Mouse (Mus musculus): Measurements from ENCODE around the gene Cnot1. TPM values are rescaled to one million over a fixed set of nuclear protein-coding genes. Genes with fewer than 3 reads are reported as not detected.

Gene Cnot1
- polyA plus RNA-seq, 1 experiment, result 40.6 TPM

GRCm38 (mm10) chr8:95751924-95752323, 55.3 kb downstream of the Cnot1 start:
- Histone ChIP-seq H3K36me3 (ENCODE audit: control insufficient read depth, insufficient read depth) (peaks cover 89% of the 10 kb centered on the region), H3K4me3 (ENCODE audit: insufficient read depth, poor library complexity, severe bottlenecking) (no peak overlapping the region), H3K79me2 (ENCODE audit: control insufficient read depth, insufficient read depth) (no peaks in the 10 kb centered on the region), H3K27me3 (ENCODE audit: control insufficient read depth, insufficient read depth, insufficient read length) (no peaks in the 10 kb centered on the region), H3K79me3 (ENCODE audit: low read depth) (no peaks in the 10 kb centered on the region), H3ac (ENCODE audit: control insufficient read depth, insufficient read length, low read depth) (no peak overlapping the region)
- TF ChIP-seq MYOG (IDR thresholded peaks at IDR 0.05; ENCODE audit: control insufficient read depth, extremely low read depth, insufficient read length) (no peak), MAX (IDR thresholded peaks at IDR 0.05) (no peak), FOSL1 (IDR thresholded peaks at IDR 0.05; ENCODE audit: insufficient read depth, low read length, poor library complexity, severe bottlenecking) (no peak), CTCF (IDR thresholded peaks at IDR 0.05; ENCODE audit: control insufficient read depth, insufficient read depth, insufficient read length) (no peak), MYOD1 (IDR thresholded peaks at IDR 0.05; ENCODE audit: control insufficient read depth, insufficient read length, low read depth) (no peak), USF1 (IDR thresholded peaks at IDR 0.05; ENCODE audit: low read depth) (no peak), CEBPB (IDR thresholded peaks at IDR 0.05; ENCODE audit: low read depth) (no peak)

GRCm38 (mm10) chr8:95748028-95748427, 59.2 kb downstream of the Cnot1 start:
- Histone ChIP-seq H3K79me2 (ENCODE audit: control insufficient read depth, insufficient read depth) (no peaks in the 10 kb centered on the region), H3K27me3 (ENCODE audit: control insufficient read depth, insufficient read depth, insufficient read length) (no peaks in the 10 kb centered on the region), H3K79me3 (ENCODE audit: low read depth) (no peaks in the 10 kb centered on the region), H3ac (ENCODE audit: control insufficient read depth, insufficient read length, low read depth) (no peak overlapping the region), H3K36me3 (ENCODE audit: control insufficient read depth, insufficient read depth) (peaks cover 92% of the 10 kb centered on the region), H3K4me3 (ENCODE audit: insufficient read depth, poor library complexity, severe bottlenecking) (no peak overlapping the region)
- TF ChIP-seq MAX (IDR thresholded peaks at IDR 0.05) (no peak), CTCF (IDR thresholded peaks at IDR 0.05; ENCODE audit: control insufficient read depth, insufficient read depth, insufficient read length) (no peak), FOSL1 (IDR thresholded peaks at IDR 0.05; ENCODE audit: insufficient read depth, low read length, poor library complexity, severe bottlenecking) (no peak), USF1 (IDR thresholded peaks at IDR 0.05; ENCODE audit: low read depth) (no peak), CEBPB (IDR thresholded peaks at IDR 0.05; ENCODE audit: low read depth) (no peak), MYOG (IDR thresholded peaks at IDR 0.05; ENCODE audit: control insufficient read depth, extremely low read depth, insufficient read length) (no peak), MYOD1 (IDR thresholded peaks at IDR 0.05; ENCODE audit: control insufficient read depth, insufficient read length, low read depth) (no peak)

GRCm38 (mm10) chr8:95741732-95742131, 65.5 kb downstream of the Cnot1 start:
- no peak overlapping the region for H3K4me3 ChIP-seq (ENCODE audit: insufficient read depth, poor library complexity, severe bottlenecking)
- no peaks in the 10 kb centered on the region for H3K79me3 ChIP-seq (ENCODE audit: low read depth)
- no peak overlapping the region for H3ac ChIP-seq (ENCODE audit: control insufficient read depth, insufficient read length, low read depth)
- no peaks in the 10 kb centered on the region for H3K27me3 ChIP-seq (ENCODE audit: control insufficient read depth, insufficient read depth, insufficient read length)
- TF ChIP-seq MAX (IDR thresholded peaks at IDR 0.05), result no peak
- TF ChIP-seq CEBPB (IDR thresholded peaks at IDR 0.05; ENCODE audit: low read depth), result no peak
- no peak for TF ChIP-seq CTCF (IDR thresholded peaks at IDR 0.05; ENCODE audit: control insufficient read depth, insufficient read depth, insufficient read length)
- TF ChIP-seq MYOG (IDR thresholded peaks at IDR 0.05; ENCODE audit: control insufficient read depth, extremely low read depth, insufficient read length), result no peak
- TF ChIP-seq MYOD1 (IDR thresholded peaks at IDR 0.05; ENCODE audit: control insufficient read depth, insufficient read length, low read depth), result no peak
- TF ChIP-seq FOSL1 (IDR thresholded peaks at IDR 0.05; ENCODE audit: insufficient read depth, low read length, poor library complexity, severe bottlenecking), result no peak
- H3K36me3 ChIP-seq (ENCODE audit: control insufficient read depth, insufficient read depth), result peaks cover 96% of the 10 kb centered on the region
- no peaks in the 10 kb centered on the region for H3K79me2 ChIP-seq (ENCODE audit: control insufficient read depth, insufficient read depth)

GRCm38 (mm10) chr8:95738596-95738995, 68.7 kb downstream of the Cnot1 start:
- H3K27me3 ChIP-seq (ENCODE audit: control insufficient read depth, insufficient read depth, insufficient read length), result no peaks in the 10 kb centered on the region
- peaks cover 95% of the 10 kb centered on the region for H3K36me3 ChIP-seq (ENCODE audit: control insufficient read depth, insufficient read depth)
- H3K4me3 ChIP-seq (ENCODE audit: insufficient read depth, poor library complexity, severe bottlenecking), result no peak overlapping the region
- no peaks in the 10 kb centered on the region for H3K79me2 ChIP-seq (ENCODE audit: control insufficient read depth, insufficient read depth)
- H3ac ChIP-seq (ENCODE audit: control insufficient read depth, insufficient read length, low read depth), result no peak overlapping the region
- TF ChIP-seq USF1 (IDR thresholded peaks at IDR 0.05; ENCODE audit: low read depth), result no peak
- no peak for TF ChIP-seq CEBPB (IDR thresholded peaks at IDR 0.05; ENCODE audit: low read depth)
- no peak for TF ChIP-seq FOSL1 (IDR thresholded peaks at IDR 0.05; ENCODE audit: insufficient read depth, low read length, poor library complexity, severe bottlenecking)
- TF ChIP-seq CTCF (IDR thresholded peaks at IDR 0.05; ENCODE audit: control insufficient read depth, insufficient read depth, insufficient read length), result no peak
- H3K79me3 ChIP-seq (ENCODE audit: low read depth), result no peaks in the 10 kb centered on the region

GRCm38 (mm10) chr8:95727625-95728024, 79.6 kb downstream of the Cnot1 start:
- Histone ChIP-seq H3ac (ENCODE audit: control insufficient read depth, insufficient read length, low read depth) (no peak overlapping the region), H3K79me3 (ENCODE audit: low read depth) (no peaks in the 10 kb centered on the region), H3K36me3 (ENCODE audit: control insufficient read depth, insufficient read depth) (peaks cover 98% of the 10 kb centered on the region), H3K27me3 (ENCODE audit: control insufficient read depth, insufficient read depth, insufficient read length) (no peaks in the 10 kb centered on the region), H3K79me2 (ENCODE audit: control insufficient read depth, insufficient read depth) (no peaks in the 10 kb centered on the region), H3K4me3 (ENCODE audit: insufficient read depth, poor library complexity, severe bottlenecking) (no peak overlapping the region)
- TF ChIP-seq USF1 (IDR thresholded peaks at IDR 0.05; ENCODE audit: low read depth) (no peak), MAX (IDR thresholded peaks at IDR 0.05) (no peak), CEBPB (IDR thresholded peaks at IDR 0.05; ENCODE audit: low read depth) (no peak), CTCF (IDR thresholded peaks at IDR 0.05; ENCODE audit: control insufficient read depth, insufficient read depth, insufficient read length) (no peak), MYOG (IDR thresholded peaks at IDR 0.05; ENCODE audit: control insufficient read depth, extremely low read depth, insufficient read length) (no peak), FOSL1 (IDR thresholded peaks at IDR 0.05; ENCODE audit: insufficient read depth, low read length, poor library complexity, severe bottlenecking) (no peak), MYOD1 (IDR thresholded peaks at IDR 0.05; ENCODE audit: control insufficient read depth, insufficient read length, low read depth) (no peak)
